ENCODE assay signal across 19 mouse cellular contexts in the genomic region with DNA sequence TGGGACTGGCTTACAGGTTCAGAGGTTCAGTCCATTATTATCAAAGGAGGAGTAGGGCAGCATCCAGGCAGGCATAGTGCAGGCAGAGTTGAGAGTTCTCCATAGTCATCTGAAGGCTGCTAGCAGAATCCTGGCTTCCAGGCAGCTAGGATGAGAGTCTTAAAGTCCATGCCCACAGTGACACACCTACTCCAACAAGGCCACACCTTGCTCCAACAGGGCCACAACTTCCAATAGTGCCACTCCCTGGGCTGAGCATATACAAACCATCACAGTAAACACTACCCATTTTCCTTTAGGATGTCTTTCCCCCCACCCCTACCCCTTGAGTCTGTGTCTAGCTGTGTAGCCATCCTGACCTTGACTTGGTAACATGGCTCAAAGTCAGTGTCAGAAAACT.
"Had no signal": no experiment of that assay in that cellular context is flagged by ENCODE, and none has a peak within 500 bp of the region (broad histone marks: within the 10 kb centered on the region; RNA-seq: fewer than 3 reads in every experiment).

No protein-coding gene starts in this region.

- H3K9ac ChIP-seq: liver, embryonic 15.5 days; liver, postnatal 0 days; lung, embryonic 15.5 days; midbrain, embryonic 12.5 days; neural tube, embryonic 12.5 days had no signal

- H3K4me1 ChIP-seq: liver, embryonic 15.5 days; midbrain, embryonic 12.5 days; neural tube, embryonic 12.5 days had no signal

- ATAC-seq: liver, postnatal 0 days; lung, postnatal 0 days; midbrain, embryonic 16.5 days had no signal

- H3K36me3 ChIP-seq: liver, embryonic 15.5 days; lung, embryonic 15.5 days; midbrain, embryonic 12.5 days; neural tube, embryonic 12.5 days had no signal

- H3K9me3 ChIP-seq: liver, embryonic 15.5 days; lung, embryonic 15.5 days; megakaryocyte, embryonic 14.5 days; midbrain, embryonic 12.5 days; neural tube, embryonic 12.5 days had no signal

- H3K27me3 ChIP-seq: liver, embryonic 15.5 days; lung, embryonic 15.5 days; megakaryocyte, embryonic 14.5 days; midbrain, embryonic 12.5 days; neural tube, embryonic 12.5 days had no signal

- DNase-seq: liver, postnatal 0 days; lung, adult 2 months; lung, postnatal 14 days; lung, postnatal 36 days; midbrain, embryonic 14.5 days; right cerebral cortex, postnatal 14 days; spleen, adult 18-20 months; thymus, adult 18-20 months; thymus, postnatal 14 days; thymus, postnatal 36 days had no signal

- H3K27ac ChIP-seq: liver, embryonic 15.5 days; lung, embryonic 15.5 days; macrophage; midbrain, embryonic 12.5 days; neural tube, embryonic 12.5 days had no signal

- H3K4me2 ChIP-seq: liver, embryonic 15.5 days; lung, embryonic 15.5 days; midbrain, embryonic 12.5 days; neural tube, embryonic 12.5 days had no signal

- H3K4me3 ChIP-seq: liver, embryonic 15.5 days; lung, embryonic 15.5 days; megakaryocyte, embryonic 14.5 days; midbrain, embryonic 12.5 days; myocyte; neural tube, embryonic 12.5 days had no signal
